Mouse (Mus musculus): ENCODE results near the gene Minos1. TPM values are rescaled to one million over a fixed set of nuclear protein-coding genes. Genes with fewer than 3 reads are reported as not detected.

The Minos1 gene
- polyA plus RNA-seq, 1 experiment from 2014 or later, result 450 TPM

- H3K4me2 ChIP-seq (replicated peaks), result peak overlapping the region; percentile 58
- 87% methylated on average over 14 of the region's 14 CpGs for WGBS
- DNase-seq (ENCODE audit: low spot score) (no peak), ATAC-seq (ENCODE audit: low FRiP score) (no peak)
- H3K27me3 ChIP-seq (ENCODE audit: control insufficient read depth, insufficient read depth, low read length), result no peaks in the 10 kb centered on the region
- peak overlapping the region; percentile 83 for H3K4me3 ChIP-seq (replicated peaks; ENCODE audit: low read length)
- peaks cover 21% of the 10 kb centered on the region for H3K4me1 ChIP-seq (replicated peaks; ENCODE audit: control insufficient read depth, insufficient read depth, low read length)
- H3K36me3 ChIP-seq (replicated peaks; ENCODE audit: control insufficient read depth, insufficient read depth), result no peaks in the 10 kb centered on the region
- H3K27ac ChIP-seq, result 0 out of 2 replicates have a peak overlapping the region, but pooled peaks have one; percentile 88
- H3K9ac ChIP-seq, result peak overlapping the region; percentile 21; the same call in 1 of the 2 replicates
- no peaks in the 10 kb centered on the region for H3K9me3 ChIP-seq (ENCODE audit: control insufficient read depth, low read length)
These were observed 1.2 kb upstream of the Minos1 start for GRCm38 (mm10) chr4:139131858-139132672.

- WGBS, result 2% methylated on average over 54 of the region's 57 CpGs
- peak; percentile 37 for ATAC-seq (ENCODE audit: low FRiP score)
These were observed 860 bp downstream of the Minos1 start for GRCm38 (mm10) chr4:139129806-139130700.

GRCm38 (mm10) chr4:139126475-139126874, 4.4 kb downstream of the Minos1 start:
- Histone ChIP-seq H3K9me3 (ENCODE audit: control insufficient read depth, low read length) (no peaks in the 10 kb centered on the region), H3K9ac (no peak overlapping the region), H3K36me3 (replicated peaks; ENCODE audit: control insufficient read depth, insufficient read depth) (no peaks in the 10 kb centered on the region), H3K4me3 (replicated peaks; ENCODE audit: low read length) (no peak overlapping the region), H3K27ac (no peak overlapping the region), H3K27me3 (ENCODE audit: control insufficient read depth, insufficient read depth, low read length) (no peaks in the 10 kb centered on the region), H3K4me1 (replicated peaks; ENCODE audit: control insufficient read depth, insufficient read depth, low read length) (peaks cover 16% of the 10 kb centered on the region), H3K4me2 (replicated peaks) (no peak overlapping the region)
- WGBS, result 92% methylated on average over 3 of the region's 3 CpGs
- no peak for DNase-seq (ENCODE audit: low spot score)
- no peak for ATAC-seq (ENCODE audit: low FRiP score)

More at GRCm38 (mm10) chr4:139129806-139130700, 860 bp downstream of the Minos1 start:
- Histone ChIP-seq H3K27ac (peak overlapping the region; percentile 88), H3K9me3 (ENCODE audit: control insufficient read depth, low read length) (no peaks in the 10 kb centered on the region), H3K4me1 (replicated peaks; ENCODE audit: control insufficient read depth, insufficient read depth, low read length) (peaks cover 21% of the 10 kb centered on the region), H3K36me3 (replicated peaks; ENCODE audit: control insufficient read depth, insufficient read depth) (no peaks in the 10 kb centered on the region), H3K9ac (peak overlapping the region; percentile 93), H3K4me2 (replicated peaks) (peak overlapping the region; percentile 96), H3K27me3 (ENCODE audit: control insufficient read depth, insufficient read depth, low read length) (no peaks in the 10 kb centered on the region), H3K4me3 (replicated peaks; ENCODE audit: low read length) (peak overlapping the region; percentile 83)
- DNase-seq (ENCODE audit: low spot score), result peak; percentile 26

GRCm38 (mm10) chr4:139124940-139125339, 6.0 kb downstream of the Minos1 start:
- Histone ChIP-seq H3K4me1 (replicated peaks; ENCODE audit: control insufficient read depth, insufficient read depth, low read length) (peaks cover 13% of the 10 kb centered on the region), H3K27ac (no peak overlapping the region), H3K4me3 (replicated peaks; ENCODE audit: low read length) (no peak overlapping the region), H3K9ac (no peak overlapping the region), H3K9me3 (ENCODE audit: control insufficient read depth, low read length) (no peaks in the 10 kb centered on the region), H3K36me3 (replicated peaks; ENCODE audit: control insufficient read depth, insufficient read depth) (no peaks in the 10 kb centered on the region), H3K4me2 (replicated peaks) (no peak overlapping the region), H3K27me3 (ENCODE audit: control insufficient read depth, insufficient read depth, low read length) (no peaks in the 10 kb centered on the region)
- DNase-seq (ENCODE audit: low spot score) (no peak), ATAC-seq (ENCODE audit: low FRiP score) (no peak)
- 93% methylated on average over 6 of the region's 6 CpGs for WGBS

- no peaks in the 10 kb centered on the region for H3K9me3 ChIP-seq (ENCODE audit: control insufficient read depth, low read length)
- DNase-seq (ENCODE audit: low spot score) (no peak), ATAC-seq (ENCODE audit: low FRiP score) (no peak)
- H3K4me2 ChIP-seq (replicated peaks), result no peak overlapping the region
- WGBS, result 95% methylated on average over 4 of the region's 4 CpGs
- H3K27me3 ChIP-seq (ENCODE audit: control insufficient read depth, insufficient read depth, low read length), result no peaks in the 10 kb centered on the region
- H3K27ac ChIP-seq, result no peak overlapping the region
- no peak overlapping the region for H3K4me3 ChIP-seq (replicated peaks; ENCODE audit: low read length)
- H3K9ac ChIP-seq, result no peak overlapping the region
- no peaks in the 10 kb centered on the region for H3K36me3 ChIP-seq (replicated peaks; ENCODE audit: control insufficient read depth, insufficient read depth)
- H3K4me1 ChIP-seq (replicated peaks; ENCODE audit: control insufficient read depth, insufficient read depth, low read length), result no peaks in the 10 kb centered on the region
These were observed 8.4 kb downstream of the Minos1 start for GRCm38 (mm10) chr4:139122557-139122956.

GRCm38 (mm10) chr4:139120998-139121397, 9.9 kb downstream of the Minos1 start:
- Histone ChIP-seq H3K4me1 (replicated peaks; ENCODE audit: control insufficient read depth, insufficient read depth, low read length) (no peaks in the 10 kb centered on the region), H3K4me3 (replicated peaks; ENCODE audit: low read length) (no peak overlapping the region), H3K4me2 (replicated peaks) (no peak overlapping the region), H3K27ac (no peak overlapping the region), H3K36me3 (replicated peaks; ENCODE audit: control insufficient read depth, insufficient read depth) (no peaks in the 10 kb centered on the region), H3K9ac (no peak overlapping the region), H3K27me3 (ENCODE audit: control insufficient read depth, insufficient read depth, low read length) (no peaks in the 10 kb centered on the region), H3K9me3 (ENCODE audit: control insufficient read depth, low read length) (no peaks in the 10 kb centered on the region)
- ATAC-seq (ENCODE audit: low FRiP score) (no peak), DNase-seq (ENCODE audit: low spot score) (no peak)
- WGBS, result 82% methylated on average over 7 of the region's 7 CpGs

GRCm38 (mm10) chr4:139120281-139120814, 10.6 kb downstream of the Minos1 start:
- Histone ChIP-seq H3K27me3 (ENCODE audit: control insufficient read depth, insufficient read depth, low read length) (no peaks in the 10 kb centered on the region), H3K4me3 (replicated peaks; ENCODE audit: low read length) (no peak overlapping the region), H3K9ac (no peak overlapping the region), H3K9me3 (ENCODE audit: control insufficient read depth, low read length) (no peaks in the 10 kb centered on the region), H3K36me3 (replicated peaks; ENCODE audit: control insufficient read depth, insufficient read depth) (no peaks in the 10 kb centered on the region), H3K4me1 (replicated peaks; ENCODE audit: control insufficient read depth, insufficient read depth, low read length) (no peaks in the 10 kb centered on the region), H3K4me2 (replicated peaks) (no peak overlapping the region), H3K27ac (no peak overlapping the region)
- DNase-seq (ENCODE audit: low spot score), result no peak
- 91% methylated on average over 4 of the region's 4 CpGs for WGBS
- ATAC-seq (ENCODE audit: low FRiP score), result no peak

- Histone ChIP-seq H3K27ac (no peak overlapping the region), H3K4me1 (replicated peaks; ENCODE audit: control insufficient read depth, insufficient read depth, low read length) (no peaks in the 10 kb centered on the region), H3K4me3 (replicated peaks; ENCODE audit: low read length) (no peak overlapping the region), H3K9me3 (ENCODE audit: control insufficient read depth, low read length) (no peaks in the 10 kb centered on the region), H3K27me3 (ENCODE audit: control insufficient read depth, insufficient read depth, low read length) (no peaks in the 10 kb centered on the region), H3K4me2 (replicated peaks) (no peak overlapping the region), H3K36me3 (replicated peaks; ENCODE audit: control insufficient read depth, insufficient read depth) (no peaks in the 10 kb centered on the region), H3K9ac (no peak overlapping the region)
- WGBS, result 90% methylated on average over 3 of the region's 3 CpGs
- ATAC-seq (ENCODE audit: low FRiP score) (no peak), DNase-seq (ENCODE audit: low spot score) (no peak)
These were observed 14.4 kb downstream of the Minos1 start for GRCm38 (mm10) chr4:139116356-139117063.

Data from hindbrain, embryonic 14.5 days (tissue).